Mouse (Mus musculus): ENCODE data around the gene Cln3. TPM values are rescaled to one million over a fixed set of nuclear protein-coding genes. Genes with fewer than 3 reads are reported as not detected.

Cln3 gene
- polyA plus RNA-seq, 1 experiment = 120 TPM

- no peaks in the 10 kb centered on the region for H3K27me3 ChIP-seq (replicated peaks; ENCODE audit: control insufficient read depth, insufficient read depth, low read length)
- no peaks in the 10 kb centered on the region for H3K4me1 ChIP-seq (ENCODE audit: control insufficient read depth, insufficient read depth, low read length)
- TF ChIP-seq POLR2A (IDR thresholded peaks at IDR 0.05; ENCODE audit: low read depth, low read length) = no peak
- no peak for TF ChIP-seq CTCF (conservative IDR thresholded peaks at IDR 0.05; ENCODE audit: insufficient read depth, insufficient read length, low read depth, low read length)
- H3K4me3 ChIP-seq (ENCODE audit: insufficient read depth, low read depth, low read length) = no peak overlapping the region
- 91% methylated on average over 2 of the region's 2 CpGs for WGBS
- DNase-seq = no peak
- H3K36me3 ChIP-seq (ENCODE audit: control insufficient read depth, insufficient read depth, low read length) = peaks cover 3% of the 10 kb centered on the region
- H3K27ac ChIP-seq (ENCODE audit: insufficient read depth, low read depth, low read length) = no peak overlapping the region
Observed at GRCm38 (mm10) chr7:126545631-126546030, 40.0 kb downstream of the Cln3 start.

- no peak overlapping the region for H3K4me3 ChIP-seq (ENCODE audit: insufficient read depth, low read depth, low read length)
- no peak overlapping the region for H3K27ac ChIP-seq (ENCODE audit: insufficient read depth, low read depth, low read length)
- WGBS = 85% methylated on average over 1 of the region's 1 CpGs
- TF ChIP-seq POLR2A (IDR thresholded peaks at IDR 0.05; ENCODE audit: low read depth, low read length) = no peak
- no peak for TF ChIP-seq CTCF (conservative IDR thresholded peaks at IDR 0.05; ENCODE audit: insufficient read depth, insufficient read length, low read depth, low read length)
- H3K36me3 ChIP-seq (ENCODE audit: control insufficient read depth, insufficient read depth, low read length) = no peaks in the 10 kb centered on the region; the same call in 1 of the 2 replicates
- no peak for DNase-seq
- no peaks in the 10 kb centered on the region for H3K27me3 ChIP-seq (replicated peaks; ENCODE audit: control insufficient read depth, insufficient read depth, low read length)
- no peaks in the 10 kb centered on the region for H3K4me1 ChIP-seq (ENCODE audit: control insufficient read depth, insufficient read depth, low read length)
Observed at GRCm38 (mm10) chr7:126541661-126542060, 44.0 kb downstream of the Cln3 start.

GRCm38 (mm10) chr7:126537820-126538585, 47.6 kb downstream of the Cln3 start:
- H3K36me3 ChIP-seq (ENCODE audit: control insufficient read depth, insufficient read depth, low read length) = no peaks in the 10 kb centered on the region
- peak; percentile 56 for TF ChIP-seq CTCF (conservative IDR thresholded peaks at IDR 0.05; ENCODE audit: insufficient read depth, insufficient read length, low read depth, low read length)
- TF ChIP-seq POLR2A (IDR thresholded peaks at IDR 0.05; ENCODE audit: low read depth, low read length) = no peak
- H3K4me1 ChIP-seq (ENCODE audit: control insufficient read depth, insufficient read depth, low read length) = no peaks in the 10 kb centered on the region
- no peak overlapping the region for H3K27ac ChIP-seq (ENCODE audit: insufficient read depth, low read depth, low read length)
- DNase-seq = peak; percentile 32
- no peak overlapping the region for H3K4me3 ChIP-seq (ENCODE audit: insufficient read depth, low read depth, low read length)
- 71% methylated on average over 5 of the region's 5 CpGs for WGBS
- 0 out of 2 replicates have a peak, but pooled peaks cover 3% of the 10 kb centered on the region for H3K27me3 ChIP-seq (replicated peaks; ENCODE audit: control insufficient read depth, insufficient read depth, low read length)

- WGBS = 53% methylated on average over 9 of the region's 9 CpGs
- TF ChIP-seq CTCF (conservative IDR thresholded peaks at IDR 0.05; ENCODE audit: insufficient read depth, insufficient read length, low read depth, low read length) (no peak), POLR2A (IDR thresholded peaks at IDR 0.05; ENCODE audit: low read depth, low read length) (no peak)
- H3K4me3 ChIP-seq (ENCODE audit: insufficient read depth, low read depth, low read length) = no peak overlapping the region
Observed at GRCm38 (mm10) chr7:126536466-126536865, 49.2 kb downstream of the Cln3 start.

GRCm38 (mm10) chr7:126535766-126536165, 49.9 kb downstream of the Cln3 start:
- H3K27me3 ChIP-seq (replicated peaks; ENCODE audit: control insufficient read depth, insufficient read depth, low read length) = 0 out of 2 replicates have a peak, but pooled peaks cover 3% of the 10 kb centered on the region
- no peak overlapping the region for H3K27ac ChIP-seq (ENCODE audit: insufficient read depth, low read depth, low read length)
- H3K36me3 ChIP-seq (ENCODE audit: control insufficient read depth, insufficient read depth, low read length) = no peaks in the 10 kb centered on the region
- no peak for TF ChIP-seq POLR2A (IDR thresholded peaks at IDR 0.05; ENCODE audit: low read depth, low read length)
- TF ChIP-seq CTCF (conservative IDR thresholded peaks at IDR 0.05; ENCODE audit: insufficient read depth, insufficient read length, low read depth, low read length) = no peak
- H3K4me1 ChIP-seq (ENCODE audit: control insufficient read depth, insufficient read depth, low read length) = no peaks in the 10 kb centered on the region
- peak; percentile 9 for DNase-seq
- WGBS = 2% methylated on average over 28 of the region's 28 CpGs
- H3K4me3 ChIP-seq (ENCODE audit: insufficient read depth, low read depth, low read length) = peak overlapping the region; percentile 59

More at GRCm38 (mm10) chr7:126536466-126536865, 49.2 kb downstream of the Cln3 start:
- Histone ChIP-seq H3K4me1 (ENCODE audit: control insufficient read depth, insufficient read depth, low read length) (no peaks in the 10 kb centered on the region), H3K27me3 (replicated peaks; ENCODE audit: control insufficient read depth, insufficient read depth, low read length) (0 out of 2 replicates have a peak, but pooled peaks cover 3% of the 10 kb centered on the region), H3K27ac (ENCODE audit: insufficient read depth, low read depth, low read length) (no peak overlapping the region), H3K36me3 (ENCODE audit: control insufficient read depth, insufficient read depth, low read length) (no peaks in the 10 kb centered on the region)
- no peak for DNase-seq

- Histone ChIP-seq H3K27me3 (replicated peaks; ENCODE audit: control insufficient read depth, insufficient read depth, low read length) (0 out of 2 replicates have a peak, but pooled peaks cover 3% of the 10 kb centered on the region), H3K36me3 (ENCODE audit: control insufficient read depth, insufficient read depth, low read length) (no peaks in the 10 kb centered on the region), H3K4me3 (ENCODE audit: insufficient read depth, low read depth, low read length) (no peak overlapping the region), H3K27ac (ENCODE audit: insufficient read depth, low read depth, low read length) (no peak overlapping the region), H3K4me1 (ENCODE audit: control insufficient read depth, insufficient read depth, low read length) (no peaks in the 10 kb centered on the region)
- DNase-seq = no peak
- TF ChIP-seq CTCF (conservative IDR thresholded peaks at IDR 0.05; ENCODE audit: insufficient read depth, insufficient read length, low read depth, low read length) (no peak), POLR2A (IDR thresholded peaks at IDR 0.05; ENCODE audit: low read depth, low read length) (no peak)
- 84% methylated on average over 1 of the region's 1 CpGs for WGBS
Observed at GRCm38 (mm10) chr7:126533434-126533833, 52.2 kb downstream of the Cln3 start.

- 0% methylated on average over 1 of the region's 1 CpGs for WGBS
- Histone ChIP-seq H3K36me3 (ENCODE audit: control insufficient read depth, insufficient read depth, low read length) (no peaks in the 10 kb centered on the region), H3K4me3 (ENCODE audit: insufficient read depth, low read depth, low read length) (no peak overlapping the region), H3K4me1 (ENCODE audit: control insufficient read depth, insufficient read depth, low read length) (no peaks in the 10 kb centered on the region), H3K27me3 (replicated peaks; ENCODE audit: control insufficient read depth, insufficient read depth, low read length) (no peaks in the 10 kb centered on the region), H3K27ac (ENCODE audit: insufficient read depth, low read depth, low read length) (no peak overlapping the region)
- TF ChIP-seq POLR2A (IDR thresholded peaks at IDR 0.05; ENCODE audit: low read depth, low read length) (no peak), CTCF (conservative IDR thresholded peaks at IDR 0.05; ENCODE audit: insufficient read depth, insufficient read length, low read depth, low read length) (peak; percentile 28; the same call in 1 of the 2 replicates)
- peak; percentile 51 for DNase-seq
Observed at GRCm38 (mm10) chr7:126528166-126528577, 57.4 kb downstream of the Cln3 start.

Measured in kidney, adult 2 months (tissue).